Mouse (Mus musculus) kidney, adult 2 months (tissue): ENCODE results near the gene Csrp2.

Experiments
- CTCF ChIP-seq: fragments of 200-500 bp; conservative IDR thresholded peaks from 2 replicates; pipeline ENCODE4 v1.5.1; 2011; ENCODE audit warnings: low read depth, mild to moderate bottlenecking, control low read depth, low read length, moderate library complexity, mixed read lengths; ENCODE audit not compliant: insufficient read depth, insufficient read length
- POLR2A ChIP-seq: fragments of 200-500 bp; IDR thresholded peaks from one replicate; pipeline ENCODE4 v1.6.1; 2011; ENCODE audit warnings: low read depth, low read length, control low read depth

DNA sequence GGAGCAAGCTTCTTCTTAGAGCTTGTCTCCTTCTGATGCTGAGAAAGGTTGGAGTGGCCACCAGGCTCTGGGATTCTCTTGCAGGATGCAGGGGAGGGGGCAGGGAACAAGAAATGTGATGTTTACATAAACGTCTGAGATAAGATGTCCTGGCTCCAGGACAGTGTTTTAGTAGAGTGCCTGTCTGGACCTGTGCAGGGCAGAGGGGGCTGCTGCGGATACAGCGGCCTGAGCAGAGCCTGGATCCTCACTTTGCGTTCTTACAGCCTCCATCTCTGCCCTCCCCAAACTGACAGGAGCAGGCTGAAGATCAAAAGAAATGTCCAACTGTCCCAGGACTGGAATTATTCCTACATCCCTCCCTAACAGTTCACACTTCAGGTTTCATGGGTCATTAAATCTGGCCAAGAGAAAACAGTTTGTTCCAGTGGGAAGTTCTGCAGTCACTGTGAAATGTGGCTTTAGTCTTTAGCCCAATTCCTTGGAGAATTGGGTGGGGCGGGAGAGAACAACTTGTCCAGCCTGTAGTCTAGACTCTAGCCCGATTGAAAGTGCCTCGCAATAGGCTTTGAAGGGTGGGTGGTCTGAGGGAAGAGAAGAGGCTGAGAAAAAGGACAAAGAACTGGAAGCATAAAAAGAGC, 40.0 kb upstream of the Csrp2 start:
- TF ChIP-seq POLR2A (no peak), CTCF (no peak)
